In the genomic region with DNA sequence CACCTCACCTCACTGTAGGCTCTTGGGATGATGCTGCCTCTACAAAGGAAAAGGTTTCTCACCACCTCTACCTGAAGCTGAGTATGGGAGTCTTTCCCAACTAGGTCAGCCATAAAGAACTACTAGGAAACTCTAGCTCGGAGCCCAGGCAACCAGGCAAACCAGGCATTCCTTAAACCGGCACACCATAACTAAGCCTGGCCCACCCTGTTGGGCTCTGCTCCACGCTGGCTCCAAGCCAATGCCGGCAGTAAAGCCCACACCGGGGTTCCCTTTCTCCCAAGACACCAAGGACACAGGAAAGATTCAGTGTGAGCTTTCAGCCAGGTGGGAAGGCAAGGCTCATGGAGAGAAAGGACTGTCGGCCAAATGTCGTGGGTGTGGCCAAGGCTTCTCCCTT, we compare ENCODE assay signal across 9 mouse cellular contexts. TPM values are rescaled to one million over a fixed set of nuclear protein-coding genes. Genes with fewer than 3 reads are reported as not detected.
A peak's percentile ranks its signal among the peaks of the same experiment; 100 is the strongest.
DNase-seq lines count a peak whose midpoint lies in the region; ATAC-seq and TF ChIP-seq lines count a peak whose summit lies in the region.
"Had no signal": no experiment of that assay in that cellular context is flagged by ENCODE, and none has a peak within 500 bp of the region (broad histone marks: within the 10 kb centered on the region; RNA-seq: fewer than 3 reads in every experiment).

No protein-coding gene starts in this region.

- peak; percentile 54 to 67 for DNase-seq in cerebellum, postnatal 10 days
- DNase-seq in cerebellum, adult 2 months: no peak
- peak; percentile 23 for DNase-seq in midbrain, embryonic 10.5 days (ENCODE audit: low spot score)
- peak; percentile 70 for DNase-seq in hindbrain, postnatal 0 days (ENCODE audit: low spot score)
- DNase-seq in left cerebral cortex, adult 11 months (ENCODE audit: low spot score): no peak
- DNase-seq in layer of hippocampus, postnatal 36 days: no peak
- DNase-seq: right cerebral cortex, postnatal 25 days had no signal

- TF ChIP-seq CTCF in cerebellum, adult 2 months (IDR thresholded peaks at IDR 0.05; ENCODE audit: borderline replicate concordance, insufficient read depth, low read depth, low read length): no peak
- TF ChIP-seq CTCF in hindbrain, postnatal 0 days (IDR thresholded peaks at IDR 0.05; ENCODE audit: low read depth): no peak

- no peak overlapping the region for H3K4me2 ChIP-seq in midbrain, embryonic 16.5 days (ENCODE audit: low read length)
- H3K4me2 ChIP-seq in hindbrain, postnatal 0 days (ENCODE audit: low read depth, low read length): no peak overlapping the region
- no peak overlapping the region for H3K4me2 ChIP-seq in neural tube, embryonic 14.5 days (ENCODE audit: low read depth, low read length)

- no peak for TF ChIP-seq POLR2A in cerebellum, adult 2 months (IDR thresholded peaks at IDR 0.05; ENCODE audit: borderline replicate concordance, insufficient read depth, low read length)

- 13% methylated on average over 7 of the region's 7 CpGs for WGBS in cerebellum, adult 2 months
- 35% methylated on average over 7 of the region's 7 CpGs for WGBS in midbrain, embryonic 10.5 days
- WGBS in midbrain, embryonic 16.5 days: 21% methylated on average over 7 of the region's 7 CpGs
- WGBS in hindbrain, postnatal 0 days: 18% methylated on average over 7 of the region's 7 CpGs
- 17% methylated on average over 7 of the region's 7 CpGs for WGBS in neural tube, embryonic 14.5 days

- no peak overlapping the region for H3K4me3 ChIP-seq in cerebellum, adult 2 months (replicated peaks; ENCODE audit: insufficient read depth, low read depth, low read length)
- H3K4me3 ChIP-seq in midbrain, embryonic 10.5 days: no peak overlapping the region
- no peak overlapping the region for H3K4me3 ChIP-seq in midbrain, embryonic 16.5 days (ENCODE audit: low read depth, low read length)
- H3K4me3 ChIP-seq in hindbrain, postnatal 0 days (ENCODE audit: low read length): no peak overlapping the region
- no peak overlapping the region for H3K4me3 ChIP-seq in neural tube, embryonic 14.5 days (ENCODE audit: low read depth, low read length)

- H3K36me3 ChIP-seq in midbrain, embryonic 10.5 days: no peaks in the 10 kb centered on the region
- H3K36me3 ChIP-seq in midbrain, embryonic 16.5 days (ENCODE audit: control insufficient read depth, insufficient read depth, low read length): no peaks in the 10 kb centered on the region
- H3K36me3 ChIP-seq in hindbrain, postnatal 0 days (ENCODE audit: insufficient read depth, low read length): no peaks in the 10 kb centered on the region
- H3K36me3 ChIP-seq in neural tube, embryonic 14.5 days (ENCODE audit: control insufficient read depth, insufficient read depth, low read length): no peaks in the 10 kb centered on the region

- no peaks in the 10 kb centered on the region for H3K27me3 ChIP-seq in cerebellum, adult 2 months (ENCODE audit: control insufficient read depth, insufficient read depth, low read length)
- H3K27me3 ChIP-seq in midbrain, embryonic 10.5 days (ENCODE audit: low read depth, poor library complexity, severe bottlenecking): peaks cover 39% of the 10 kb centered on the region
- H3K27me3 ChIP-seq in midbrain, embryonic 16.5 days (ENCODE audit: control insufficient read depth, insufficient read depth, low read depth, low read length): no peaks in the 10 kb centered on the region
- no peaks in the 10 kb centered on the region for H3K27me3 ChIP-seq in hindbrain, postnatal 0 days (ENCODE audit: insufficient read depth, low read length)
- H3K27me3 ChIP-seq in neural tube, embryonic 14.5 days (ENCODE audit: control insufficient read depth, insufficient read depth, low read length): no peaks in the 10 kb centered on the region

- H3K9ac ChIP-seq in midbrain, embryonic 16.5 days (ENCODE audit: low read depth, low read length): no peak overlapping the region
- H3K9ac ChIP-seq in hindbrain, postnatal 0 days (replicated peaks; ENCODE audit: low read length): no peak overlapping the region
- no peak overlapping the region for H3K9ac ChIP-seq in neural tube, embryonic 14.5 days (replicated peaks; ENCODE audit: low read depth, low read length)

- H3K27ac ChIP-seq in cerebellum, adult 2 months (ENCODE audit: insufficient read depth, low read length): no peak overlapping the region
- H3K27ac ChIP-seq in midbrain, embryonic 10.5 days (replicated peaks): no peak overlapping the region
- no peak overlapping the region for H3K27ac ChIP-seq in midbrain, embryonic 16.5 days (ENCODE audit: low read length)
- peak overlapping the region; percentile 70; the same call in 1 of the 2 replicates for H3K27ac ChIP-seq in hindbrain, postnatal 0 days
- no peak overlapping the region for H3K27ac ChIP-seq in neural tube, embryonic 14.5 days (ENCODE audit: low read depth, low read length)

- ATAC-seq in midbrain, embryonic 16.5 days: no peak
- peak; percentile 59 for ATAC-seq in hindbrain, postnatal 0 days
- peak; percentile 56 for ATAC-seq in neural tube, embryonic 14.5 days (ENCODE audit: low read depth)

- peaks cover 9% of the 10 kb centered on the region for H3K9me3 ChIP-seq in midbrain, embryonic 10.5 days (replicated peaks)
- no peaks in the 10 kb centered on the region; the same call in 1 of the 2 replicates for H3K9me3 ChIP-seq in midbrain, embryonic 16.5 days (replicated peaks; ENCODE audit: control insufficient read depth, low read length, poor library complexity, severe bottlenecking)
- no peaks in the 10 kb centered on the region for H3K9me3 ChIP-seq in hindbrain, postnatal 0 days (ENCODE audit: low read length)
- H3K9me3 ChIP-seq in neural tube, embryonic 14.5 days (ENCODE audit: control insufficient read depth, low read length): no peaks in the 10 kb centered on the region

- no peaks in the 10 kb centered on the region for H3K4me1 ChIP-seq in cerebellum, adult 2 months (ENCODE audit: control insufficient read depth, insufficient read depth, low read length)
- peaks cover 26% of the 10 kb centered on the region for H3K4me1 ChIP-seq in midbrain, embryonic 10.5 days
- peaks cover 5% of the 10 kb centered on the region for H3K4me1 ChIP-seq in midbrain, embryonic 16.5 days (ENCODE audit: control insufficient read depth, insufficient read depth, low read length)
- H3K4me1 ChIP-seq in hindbrain, postnatal 0 days (ENCODE audit: insufficient read depth, low read length): peaks cover 5% of the 10 kb centered on the region
- H3K4me1 ChIP-seq in neural tube, embryonic 14.5 days (ENCODE audit: control insufficient read depth, insufficient read depth, low read length): no peaks in the 10 kb centered on the region; the same call in 1 of the 2 replicates

RNA-seq across cellular contexts. Expression of gene She, which starts 37.2 kb away (rescaled TPM):
- polyA plus RNA-seq in cerebellum, adult 2 months (2012; rRNA removed): 1.7 and 1.9 TPM in 2 replicates
- polyA plus RNA-seq in midbrain, embryonic 10.5 days (2016; fragmentation: Nextera tagmentation; extraction: Ambion mirVana): 2.0 and 2.1 TPM in 2 replicates
- 1.3 and 1.4 TPM in 2 replicates for polyA plus RNA-seq in midbrain, embryonic 16.5 days (2015; fragmentation: Nextera tagmentation; extraction: Ambion mirVana)
- 1.9 and 2.8 TPM in 2 replicates for total RNA-seq in hindbrain, postnatal 0 days (2014; rRNA removed)
- 0.98 and 1.1 TPM in 2 replicates for polyA plus RNA-seq in hindbrain, postnatal 0 days (2015; fragmentation: Nextera tagmentation; extraction: Ambion mirVana)
- 0.91 and 2.4 TPM in 2 replicates for polyA plus RNA-seq in neural tube, embryonic 14.5 days (2014; fragmentation: Nextera tagmentation; extraction: Ambion mirVana)
- 1 to 10 TPM; 2.4 to 2.9 TPM for total RNA-seq in layer of hippocampus, postnatal 36 days (2021)

RNA-seq across cellular contexts. Expression of gene Il6ra, which starts 44.6 kb away (rescaled TPM):
- polyA plus RNA-seq in cerebellum, adult 2 months (2012; rRNA removed): 1.1 and 1.3 TPM in 2 replicates
- 0.39 and 0.52 TPM in 2 replicates for polyA plus RNA-seq in midbrain, embryonic 10.5 days (2016; fragmentation: Nextera tagmentation; extraction: Ambion mirVana)
- polyA plus RNA-seq in midbrain, embryonic 16.5 days (2015; fragmentation: Nextera tagmentation; extraction: Ambion mirVana): 0.75 and 0.78 TPM in 2 replicates
- total RNA-seq in hindbrain, postnatal 0 days (2014; rRNA removed): 0.68 and 1.8 TPM in 2 replicates
- polyA plus RNA-seq in hindbrain, postnatal 0 days (2015; fragmentation: Nextera tagmentation; extraction: Ambion mirVana): 2.1 and 2.4 TPM in 2 replicates
- polyA plus RNA-seq in neural tube, embryonic 14.5 days (2014; fragmentation: Nextera tagmentation; extraction: Ambion mirVana): 0.36 and 0.50 TPM in 2 replicates
- total RNA-seq in layer of hippocampus, postnatal 36 days (2021): 1 to 10 TPM; 6.3 to 7.7 TPM

Comparison
In these comparisons a context has a peak if more than half of its experiments do, and no peak if none do; other contexts are left out.
1. DNase-seq: peak in cerebellum, postnatal 10 days (2 of 2), midbrain, embryonic 10.5 days (single experiment) and hindbrain, postnatal 0 days (single experiment); none in cerebellum, adult 2 months (0 of 2), left cerebral cortex, adult 11 months (single experiment) and layer of hippocampus, postnatal 36 days (0 of 2).